Mouse (Mus musculus): ENCODE measurements around the gene Gpr174. TPM values are rescaled to one million over a fixed set of nuclear protein-coding genes. Genes with fewer than 3 reads are reported as not detected.
"Not testable (repeated sequence)": the region's sequence is repeated elsewhere in the genome, so short reads cannot be mapped to it uniquely, and the experiment has no call there.

The Gpr174 gene
- 0.04 TPM in 1 of 2 replicates, not detected in the other for polyA plus RNA-seq (2016; fragmentation: Nextera tagmentation; extraction: Ambion mirVana)

GRCm38 (mm10) chrX:107255486-107256227 is at the start of gene Gpr174:
Gene Gpr174, plus strand, starts transcription at chrX:107255878.
- H3K27ac ChIP-seq (ENCODE audit: poor library complexity, severe bottlenecking), result no peak within 1 kb of the TSS
- H3K4me2 ChIP-seq, result no peak within 1 kb of the TSS
- ATAC-seq (ENCODE audit: insufficient number of reproducible peaks, low FRiP score), result no peak
- WGBS, result 58% methylated on average over 2 of the region's 2 CpGs
- no peaks in the 10 kb centered on the region for H3K4me1 ChIP-seq (replicated peaks)
- no peak within 1 kb of the TSS for H3K9ac ChIP-seq
- no peaks in the 10 kb centered on the region for H3K9me3 ChIP-seq (replicated peaks)
- no peaks in the 10 kb centered on the region for H3K36me3 ChIP-seq
- H3K27me3 ChIP-seq (replicated peaks), result no peaks in the 10 kb centered on the region
- no peak within 1 kb of the TSS for H3K4me3 ChIP-seq

- Histone ChIP-seq H3K9ac (no peak overlapping the region), H3K4me2 (no peak overlapping the region), H3K4me3 (no peak overlapping the region), H3K9me3 (replicated peaks) (no peaks in the 10 kb centered on the region), H3K27me3 (replicated peaks) (no peaks in the 10 kb centered on the region), H3K36me3 (no peaks in the 10 kb centered on the region), H3K4me1 (replicated peaks) (no peaks in the 10 kb centered on the region), H3K27ac (ENCODE audit: poor library complexity, severe bottlenecking) (no peak overlapping the region)
- ATAC-seq (ENCODE audit: insufficient number of reproducible peaks, low FRiP score), result no peak
- 74% methylated on average over 2 of the region's 2 CpGs for WGBS
Observed at GRCm38 (mm10) chrX:107217577-107218090, 38.0 kb upstream of the Gpr174 start.

GRCm38 (mm10) chrX:107224846-107225245 is 30.8 kb upstream of the Gpr174 start:
- 57% methylated on average over 1 of the region's 1 CpGs for WGBS
- no peak overlapping the region for H3K9ac ChIP-seq
- H3K36me3 ChIP-seq, result no peaks in the 10 kb centered on the region
- no peaks in the 10 kb centered on the region for H3K4me1 ChIP-seq (replicated peaks)
- no peak overlapping the region for H3K4me2 ChIP-seq
- no peak overlapping the region for H3K27ac ChIP-seq (ENCODE audit: poor library complexity, severe bottlenecking)
- ATAC-seq (ENCODE audit: insufficient number of reproducible peaks, low FRiP score), result no peak
- H3K4me3 ChIP-seq, result no peak overlapping the region
- no peaks in the 10 kb centered on the region for H3K9me3 ChIP-seq (replicated peaks)
- H3K27me3 ChIP-seq (replicated peaks), result no peaks in the 10 kb centered on the region

- 54% methylated on average over 1 of the region's 1 CpGs for WGBS
- no peak overlapping the region for H3K27ac ChIP-seq (ENCODE audit: poor library complexity, severe bottlenecking)
- no peak for ATAC-seq (ENCODE audit: insufficient number of reproducible peaks, low FRiP score)
- no peaks in the 10 kb centered on the region for H3K27me3 ChIP-seq (replicated peaks)
- H3K36me3 ChIP-seq, result no peaks in the 10 kb centered on the region
- no peak overlapping the region for H3K4me2 ChIP-seq
- no peak overlapping the region for H3K4me3 ChIP-seq
- H3K9ac ChIP-seq, result no peak overlapping the region
- no peaks in the 10 kb centered on the region for H3K4me1 ChIP-seq (replicated peaks)
- H3K9me3 ChIP-seq (replicated peaks), result no peaks in the 10 kb centered on the region
Observed at GRCm38 (mm10) chrX:107231214-107231613, 24.5 kb upstream of the Gpr174 start.

- H3K9ac ChIP-seq, result no peak overlapping the region
- no peaks in the 10 kb centered on the region for H3K4me1 ChIP-seq (replicated peaks)
- no peaks in the 10 kb centered on the region for H3K36me3 ChIP-seq
- no peak for ATAC-seq (ENCODE audit: insufficient number of reproducible peaks, low FRiP score)
- no peak overlapping the region for H3K27ac ChIP-seq (ENCODE audit: poor library complexity, severe bottlenecking)
- H3K4me3 ChIP-seq, result no peak overlapping the region
- no peak overlapping the region for H3K4me2 ChIP-seq
- H3K27me3 ChIP-seq (replicated peaks), result no peaks in the 10 kb centered on the region
- H3K9me3 ChIP-seq (replicated peaks), result no peaks in the 10 kb centered on the region
Observed at GRCm38 (mm10) chrX:107234655-107235054, 21.0 kb upstream of the Gpr174 start.

GRCm38 (mm10) chrX:107236461-107236860 is 19.2 kb upstream of the Gpr174 start:
- Histone ChIP-seq H3K36me3 (no peaks in the 10 kb centered on the region), H3K4me2 (no peak overlapping the region), H3K4me1 (replicated peaks) (no peaks in the 10 kb centered on the region), H3K27me3 (replicated peaks) (no peaks in the 10 kb centered on the region), H3K27ac (ENCODE audit: poor library complexity, severe bottlenecking) (no peak overlapping the region), H3K9me3 (replicated peaks) (no peaks in the 10 kb centered on the region), H3K9ac (no peak overlapping the region), H3K4me3 (no peak overlapping the region)
- 74% methylated on average over 1 of the region's 1 CpGs for WGBS
- no peak for ATAC-seq (ENCODE audit: insufficient number of reproducible peaks, low FRiP score)

- Histone ChIP-seq H3K9me3 (replicated peaks) (no peaks in the 10 kb centered on the region), H3K4me2 (no peak overlapping the region), H3K9ac (no peak overlapping the region), H3K27me3 (replicated peaks) (no peaks in the 10 kb centered on the region), H3K36me3 (no peaks in the 10 kb centered on the region), H3K4me1 (replicated peaks) (no peaks in the 10 kb centered on the region), H3K4me3 (no peak overlapping the region), H3K27ac (ENCODE audit: poor library complexity, severe bottlenecking) (no peak overlapping the region)
- 62% methylated on average over 2 of the region's 2 CpGs for WGBS
- ATAC-seq (ENCODE audit: insufficient number of reproducible peaks, low FRiP score), result no peak
Observed at GRCm38 (mm10) chrX:107250390-107250789, 5.3 kb upstream of the Gpr174 start.

GRCm38 (mm10) chrX:107264619-107265018 is 8.9 kb downstream of the Gpr174 start:
- Histone ChIP-seq H3K4me1 (replicated peaks) (no peaks in the 10 kb centered on the region), H3K9ac (no peak overlapping the region), H3K4me2 (no peak overlapping the region), H3K36me3 (no peaks in the 10 kb centered on the region), H3K27ac (ENCODE audit: poor library complexity, severe bottlenecking) (no peak overlapping the region), H3K27me3 (replicated peaks) (no peaks in the 10 kb centered on the region), H3K4me3 (no peak overlapping the region), H3K9me3 (replicated peaks) (no peaks in the 10 kb centered on the region)
- ATAC-seq (ENCODE audit: insufficient number of reproducible peaks, low FRiP score), result no peak
- 32% methylated on average over 1 of the region's 1 CpGs for WGBS

- ATAC-seq (ENCODE audit: insufficient number of reproducible peaks, low FRiP score), result no peak
- no peaks in the 10 kb centered on the region for H3K36me3 ChIP-seq
- WGBS, result 48% methylated on average over 2 of the region's 2 CpGs
Observed at GRCm38 (mm10) chrX:107277606-107278005, 21.9 kb downstream of the Gpr174 start.

GRCm38 (mm10) chrX:107284211-107284610 is 28.5 kb downstream of the Gpr174 start:
- no peak overlapping the region for H3K9ac ChIP-seq
- WGBS, result 54% methylated on average over 4 of the region's 4 CpGs
- no peak for ATAC-seq (ENCODE audit: insufficient number of reproducible peaks, low FRiP score)
- no peaks in the 10 kb centered on the region for H3K27me3 ChIP-seq (replicated peaks)
- H3K27ac ChIP-seq (ENCODE audit: poor library complexity, severe bottlenecking), result no peak overlapping the region
- no peak overlapping the region for H3K4me2 ChIP-seq
- H3K9me3 ChIP-seq (replicated peaks), result no peaks in the 10 kb centered on the region
- H3K4me1 ChIP-seq (replicated peaks), result no peaks in the 10 kb centered on the region
- H3K4me3 ChIP-seq, result no peak overlapping the region
- no peaks in the 10 kb centered on the region for H3K36me3 ChIP-seq

More at GRCm38 (mm10) chrX:107277606-107278005, 21.9 kb downstream of the Gpr174 start:
- Histone ChIP-seq H3K4me1 (replicated peaks) (no peaks in the 10 kb centered on the region), H3K4me2 (no peak overlapping the region), H3K4me3 (no peak overlapping the region), H3K27ac (ENCODE audit: poor library complexity, severe bottlenecking) (no peak overlapping the region), H3K27me3 (replicated peaks) (no peaks in the 10 kb centered on the region), H3K9me3 (replicated peaks) (no peaks in the 10 kb centered on the region), H3K9ac (no peak overlapping the region)

- not testable (repeated sequence) for H3K36me3 ChIP-seq; H3K9ac ChIP-seq; H3K27me3 ChIP-seq (replicated peaks); H3K4me1 ChIP-seq (replicated peaks); H3K27ac ChIP-seq (ENCODE audit: poor library complexity, severe bottlenecking); ATAC-seq (ENCODE audit: insufficient number of reproducible peaks, low FRiP score); H3K9me3 ChIP-seq (replicated peaks); H3K4me2 ChIP-seq; H3K4me3 ChIP-seq
- 77% methylated on average over 6 of the region's 6 CpGs for WGBS
Observed at GRCm38 (mm10) chrX:107297861-107298260, 42.2 kb downstream of the Gpr174 start.

- Histone ChIP-seq H3K27me3 (replicated peaks) (no peaks in the 10 kb centered on the region), H3K27ac (ENCODE audit: poor library complexity, severe bottlenecking) (no peak overlapping the region), H3K9me3 (replicated peaks) (no peaks in the 10 kb centered on the region), H3K9ac (no peak overlapping the region), H3K4me1 (replicated peaks) (no peaks in the 10 kb centered on the region), H3K4me2 (no peak overlapping the region), H3K4me3 (no peak overlapping the region), H3K36me3 (no peaks in the 10 kb centered on the region)
- ATAC-seq (ENCODE audit: insufficient number of reproducible peaks, low FRiP score), result no peak
Observed at GRCm38 (mm10) chrX:107298761-107299160, 43.1 kb downstream of the Gpr174 start.
